Mouse (Mus musculus): ENCODE data around the gene Gm49369. TPM values are rescaled to one million over a fixed set of nuclear protein-coding genes. Genes with fewer than 3 reads are reported as not detected.
"Not testable (repeated sequence)": the region's sequence is repeated elsewhere in the genome, so short reads cannot be mapped to it uniquely, and the experiment has no call there.

Gm49369 gene
- total RNA-seq, 1 experiment: 17.8 TPM

GRCm38 (mm10) chr7:142328507-142328906 lies 54.0 kb downstream of the Gm49369 start:
- no peak for TF ChIP-seq ZC3H11A (IDR thresholded peaks at IDR 0.05; ENCODE audit: borderline replicate concordance, low read depth, low read length)
- TF ChIP-seq MAFK (IDR thresholded peaks at IDR 0.05; ENCODE audit: insufficient read depth, low read depth, low read length): no peak
- no peak for TF ChIP-seq ZNF384 (IDR thresholded peaks at IDR 0.05; ENCODE audit: low read depth, low read length)
- TF ChIP-seq CHD2 (IDR thresholded peaks at IDR 0.05; ENCODE audit: low read depth, low read length): no peak
- TF ChIP-seq HCFC1 (IDR thresholded peaks at IDR 0.05; ENCODE audit: borderline replicate concordance, insufficient read depth, low read length): no peak
- in situ Hi-C loops (cut with MboI; ENCODE audit: low sequenced_read_pairs in 2 of 2, unreplicated experiment in 2 of 2): no loop called here
- H3K36me3 ChIP-seq (ENCODE audit: control insufficient read depth, insufficient read depth, low read length, poor library complexity, severe bottlenecking): no peaks in the 10 kb centered on the region
- H3K27ac ChIP-seq (ENCODE audit: insufficient read depth, low read depth, low read length, poor library complexity, severe bottlenecking): no peak overlapping the region
- H3K4me1 ChIP-seq (ENCODE audit: control insufficient read depth in 2 of 2, insufficient read depth in 2 of 2, low read length in 2 of 2, poor library complexity in 1 of 2): no peaks in the 10 kb centered on the region
- no peak for DNase-seq (ENCODE audit: low read depth, low spot score)
- no peak overlapping the region for H3K9ac ChIP-seq (ENCODE audit: insufficient read depth, low read depth, low read length, poor library complexity, severe bottlenecking)
- no peak overlapping the region for H3K4me3 ChIP-seq (ENCODE audit: insufficient read depth in 1 of 2, low read depth in 1 of 2, low read length in 2 of 2, poor library complexity in 1 of 2, severe bottlenecking in 1 of 2)
- no peaks in the 10 kb centered on the region for H3K9me3 ChIP-seq (ENCODE audit: control insufficient read depth, insufficient read depth, low read depth, low read length)

- H3K36me3 ChIP-seq (ENCODE audit: control insufficient read depth, insufficient read depth, low read length, poor library complexity, severe bottlenecking): no peaks in the 10 kb centered on the region
- H3K4me3 ChIP-seq (ENCODE audit: insufficient read depth in 1 of 2, low read depth in 1 of 2, low read length in 2 of 2, poor library complexity in 1 of 2, severe bottlenecking in 1 of 2): no peak overlapping the region
- TF ChIP-seq HCFC1 (IDR thresholded peaks at IDR 0.05; ENCODE audit: borderline replicate concordance, insufficient read depth, low read length) (no peak), CHD2 (IDR thresholded peaks at IDR 0.05; ENCODE audit: low read depth, low read length) (no peak), MAFK (IDR thresholded peaks at IDR 0.05; ENCODE audit: insufficient read depth, low read depth, low read length) (no peak), ZNF384 (IDR thresholded peaks at IDR 0.05; ENCODE audit: low read depth, low read length) (no peak), ZC3H11A (IDR thresholded peaks at IDR 0.05; ENCODE audit: borderline replicate concordance, low read depth, low read length) (no peak)
- no peaks in the 10 kb centered on the region for H3K9me3 ChIP-seq (ENCODE audit: control insufficient read depth, insufficient read depth, low read depth, low read length)
- in situ Hi-C loops (cut with MboI; ENCODE audit: low sequenced_read_pairs in 2 of 2, unreplicated experiment in 2 of 2): no loop called here
- H3K27ac ChIP-seq (ENCODE audit: insufficient read depth, low read depth, low read length, poor library complexity, severe bottlenecking): no peak overlapping the region
- H3K4me1 ChIP-seq (ENCODE audit: control insufficient read depth in 2 of 2, insufficient read depth in 2 of 2, low read length in 2 of 2, poor library complexity in 1 of 2): no peaks in the 10 kb centered on the region
- DNase-seq (ENCODE audit: low read depth, low spot score): no peak
- no peak overlapping the region for H3K9ac ChIP-seq (ENCODE audit: insufficient read depth, low read depth, low read length, poor library complexity, severe bottlenecking)
Observed at GRCm38 (mm10) chr7:142326714-142327445, 55.6 kb downstream of the Gm49369 start.

DNA sequence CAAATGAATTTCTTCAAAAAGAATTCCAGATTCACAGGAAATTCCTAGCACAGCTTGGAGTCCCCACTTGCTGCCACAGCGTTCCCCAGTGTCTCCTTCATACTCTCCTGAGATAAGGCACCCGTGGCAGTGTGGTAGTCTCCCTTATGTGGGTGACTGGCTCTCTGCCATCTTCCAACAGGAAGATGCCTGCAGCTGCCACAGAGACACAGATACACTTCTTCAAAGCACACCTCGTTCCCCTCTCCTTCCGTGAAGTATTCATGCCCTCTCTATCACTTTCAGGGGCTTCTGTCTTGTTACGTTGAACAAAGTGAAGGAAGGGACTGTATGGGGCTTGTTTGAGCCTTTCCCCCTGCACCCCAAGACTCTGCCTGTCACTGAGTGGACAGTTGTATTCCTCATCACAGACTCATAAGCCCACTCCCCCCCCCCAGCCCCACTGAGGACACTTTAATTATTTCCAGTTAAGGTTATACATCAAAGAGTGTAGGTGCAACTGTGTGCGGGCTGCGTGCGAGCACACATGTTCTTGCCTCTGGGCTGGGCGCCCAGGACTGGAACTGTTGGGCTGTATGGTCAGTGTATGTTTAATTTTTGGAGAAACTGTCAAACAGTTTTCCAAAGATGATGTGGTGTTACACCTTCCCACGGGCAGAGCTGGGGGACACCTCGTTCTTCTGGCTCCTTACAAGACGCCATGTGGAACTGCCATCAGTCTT lies 58.9 kb downstream of the Gm49369 start:
- in situ Hi-C loops (cut with MboI; ENCODE audit: low sequenced_read_pairs in 2 of 2, unreplicated experiment in 2 of 2): no loop called here
- TF ChIP-seq MAFK (IDR thresholded peaks at IDR 0.05; ENCODE audit: insufficient read depth, low read depth, low read length) (no peak), CHD2 (IDR thresholded peaks at IDR 0.05; ENCODE audit: low read depth, low read length) (no peak)
- no peak for DNase-seq (ENCODE audit: low read depth, low spot score)
- Histone ChIP-seq H3K9ac (ENCODE audit: insufficient read depth, low read depth, low read length, poor library complexity, severe bottlenecking) (no peak overlapping the region), H3K4me3 (ENCODE audit: insufficient read depth in 1 of 2, low read depth in 1 of 2, low read length in 2 of 2, poor library complexity in 1 of 2, severe bottlenecking in 1 of 2) (no peak overlapping the region), H3K27ac (ENCODE audit: insufficient read depth, low read depth, low read length, poor library complexity, severe bottlenecking) (no peak overlapping the region), H3K4me1 (ENCODE audit: control insufficient read depth in 2 of 2, insufficient read depth in 2 of 2, low read length in 2 of 2, poor library complexity in 1 of 2) (no peaks in the 10 kb centered on the region), H3K36me3 (ENCODE audit: control insufficient read depth, insufficient read depth, low read length, poor library complexity, severe bottlenecking) (no peaks in the 10 kb centered on the region), H3K9me3 (ENCODE audit: control insufficient read depth, insufficient read depth, low read depth, low read length) (no peaks in the 10 kb centered on the region)

- DNase-seq (ENCODE audit: low read depth, low spot score): no peak
- in situ Hi-C loops (cut with MboI; ENCODE audit: low sequenced_read_pairs in 2 of 2, unreplicated experiment in 2 of 2): no loop called here
Observed at GRCm38 (mm10) chr7:142322641-142323040, 59.8 kb downstream of the Gm49369 start.

DNA sequence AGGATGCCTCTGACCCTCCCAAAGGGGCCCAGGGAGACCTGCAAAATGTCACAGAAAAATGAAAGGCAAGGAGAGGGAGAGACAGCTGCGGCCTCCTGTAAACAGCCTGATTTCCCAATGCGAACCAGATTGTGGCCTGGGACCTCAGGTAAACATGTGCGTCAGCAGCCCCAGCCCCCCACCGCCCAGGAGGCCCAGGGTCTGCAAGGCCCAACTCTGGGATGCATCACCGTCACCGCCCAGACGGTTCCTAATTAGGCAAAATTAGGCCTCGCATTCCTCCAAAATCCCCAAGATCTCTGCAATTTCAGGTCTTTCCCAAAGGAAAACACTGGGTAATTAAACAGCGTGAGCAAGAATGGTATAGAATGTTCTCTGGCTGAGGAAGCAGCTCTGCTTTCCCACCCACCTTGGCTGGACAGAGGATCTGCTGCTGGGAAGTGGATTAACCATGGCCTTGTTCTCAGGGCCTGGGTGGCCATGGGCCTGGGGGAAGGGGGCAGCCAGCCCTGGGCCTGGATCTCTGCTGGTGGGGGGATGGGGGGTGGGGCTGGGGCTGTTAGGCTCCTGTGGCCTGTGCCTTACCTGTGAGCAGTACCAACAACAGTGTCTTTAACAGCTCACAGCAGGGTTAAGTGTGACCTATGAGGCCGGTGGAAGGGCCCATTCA lies 60.7 kb downstream of the Gm49369 start:
- H3K9ac ChIP-seq (ENCODE audit: insufficient read depth, low read depth, low read length, poor library complexity, severe bottlenecking); H3K4me1 ChIP-seq (ENCODE audit: control insufficient read depth in 2 of 2, insufficient read depth in 2 of 2, low read length in 2 of 2, poor library complexity in 1 of 2); H3K36me3 ChIP-seq (ENCODE audit: control insufficient read depth, insufficient read depth, low read length, poor library complexity, severe bottlenecking); H3K9me3 ChIP-seq (ENCODE audit: control insufficient read depth, insufficient read depth, low read depth, low read length); DNase-seq (ENCODE audit: low read depth, low spot score); H3K27ac ChIP-seq (ENCODE audit: insufficient read depth, low read depth, low read length, poor library complexity, severe bottlenecking); in situ Hi-C loops (cut with MboI; ENCODE audit: low sequenced_read_pairs in 2 of 2, unreplicated experiment in 2 of 2); H3K4me3 ChIP-seq (ENCODE audit: insufficient read depth in 1 of 2, low read depth in 1 of 2, low read length in 2 of 2, poor library complexity in 1 of 2, severe bottlenecking in 1 of 2): not testable (repeated sequence)

More at GRCm38 (mm10) chr7:142322641-142323040, 59.8 kb downstream of the Gm49369 start:
- TF ChIP-seq ZNF384 (IDR thresholded peaks at IDR 0.05; ENCODE audit: low read depth, low read length): no peak
- no peak for TF ChIP-seq HCFC1 (IDR thresholded peaks at IDR 0.05; ENCODE audit: borderline replicate concordance, insufficient read depth, low read length)
- no peak for TF ChIP-seq CHD2 (IDR thresholded peaks at IDR 0.05; ENCODE audit: low read depth, low read length)
- TF ChIP-seq MAFK (IDR thresholded peaks at IDR 0.05; ENCODE audit: insufficient read depth, low read depth, low read length): no peak
- TF ChIP-seq ZC3H11A (IDR thresholded peaks at IDR 0.05; ENCODE audit: borderline replicate concordance, low read depth, low read length): no peak
- no peaks in the 10 kb centered on the region for H3K36me3 ChIP-seq (ENCODE audit: control insufficient read depth, insufficient read depth, low read length, poor library complexity, severe bottlenecking)
- no peaks in the 10 kb centered on the region for H3K4me1 ChIP-seq (ENCODE audit: control insufficient read depth in 2 of 2, insufficient read depth in 2 of 2, low read length in 2 of 2, poor library complexity in 1 of 2)
- no peak overlapping the region for H3K27ac ChIP-seq (ENCODE audit: insufficient read depth, low read depth, low read length, poor library complexity, severe bottlenecking)
- H3K9ac ChIP-seq (ENCODE audit: insufficient read depth, low read depth, low read length, poor library complexity, severe bottlenecking): no peak overlapping the region
- H3K9me3 ChIP-seq (ENCODE audit: control insufficient read depth, insufficient read depth, low read depth, low read length): no peaks in the 10 kb centered on the region
- H3K4me3 ChIP-seq (ENCODE audit: insufficient read depth in 1 of 2, low read depth in 1 of 2, low read length in 2 of 2, poor library complexity in 1 of 2, severe bottlenecking in 1 of 2): no peak overlapping the region

Data from ES-E14 (cell line).